Mouse (Mus musculus) mature B cell (primary cell): ENCODE measurements around the gene Mybpc3.

Experiments used
- in situ Hi-C: fragments of 300-500 bp; cut with MboI; formaldehyde crosslinking; loops from 2 replicates; pipeline ENCODE4 v1.14.3; 2019

Gene Mybpc3

GRCm38 (mm10) chr2:91117585-91118275 lies at the start of gene Mybpc3:
Mybpc3 (plus strand) TSS chr2:91118144.
- in situ Hi-C loops, result no loop called here

- in situ Hi-C loops, result no loop called here
Observed at GRCm38 (mm10) chr2:91068162-91068871, 49.6 kb upstream of the Mybpc3 start.

- in situ Hi-C loops, result no loop called here
Observed at GRCm38 (mm10) chr2:91068872-91069165, 49.1 kb upstream of the Mybpc3 start.

- in situ Hi-C loops, result no loop called here
Observed at GRCm38 (mm10) chr2:91069306-91070000, 48.5 kb upstream of the Mybpc3 start.

- in situ Hi-C loops, result loop anchor here (5.0 kb wide), 1 partner anchor 37 kb away; no protein-coding TSS in a partner anchor
Observed at GRCm38 (mm10) chr2:91070076-91070800, 47.7 kb upstream of the Mybpc3 start, which contains the start of gene Slc39a13. Slc39a13 (minus strand) TSS chr2:91070417.

- in situ Hi-C loops, result loop anchor here (5.0 kb wide), 1 partner anchor 36 kb away; no protein-coding TSS in a partner anchor
Observed at GRCm38 (mm10) chr2:91071059-91071458, 46.9 kb upstream of the Mybpc3 start.

GRCm38 (mm10) chr2:91072092-91072491 lies 45.9 kb upstream of the Mybpc3 start:
- in situ Hi-C loops, result loop anchor here (5.0 kb wide), 1 partner anchor 35 kb away; no protein-coding TSS in a partner anchor

- in situ Hi-C loops, result no loop called here
Observed at GRCm38 (mm10) chr2:91077957-91078313, 40.0 kb upstream of the Mybpc3 start.

- in situ Hi-C loops, result no loop called here
Observed at GRCm38 (mm10) chr2:91078314-91079025, 39.5 kb upstream of the Mybpc3 start.

- in situ Hi-C loops, result no loop called here
Observed at GRCm38 (mm10) chr2:91079026-91079384, 38.9 kb upstream of the Mybpc3 start.

- in situ Hi-C loops, result no loop called here
Observed at GRCm38 (mm10) chr2:91080784-91081513, 37.0 kb upstream of the Mybpc3 start.

- in situ Hi-C loops, result no loop called here
Observed at GRCm38 (mm10) chr2:91081775-91082695, 35.9 kb upstream of the Mybpc3 start, which contains the start of gene Spi1. Spi1 (plus strand) TSS chr2:91082390.

GRCm38 (mm10) chr2:91082844-91083243 lies 35.1 kb upstream of the Mybpc3 start:
- in situ Hi-C loops, result no loop called here

- in situ Hi-C loops, result no loop called here
Observed at GRCm38 (mm10) chr2:91083366-91083940, 34.5 kb upstream of the Mybpc3 start.

GRCm38 (mm10) chr2:91084179-91084820 lies 33.6 kb upstream of the Mybpc3 start:
- in situ Hi-C loops, result no loop called here

- in situ Hi-C loops, result no loop called here
Observed at GRCm38 (mm10) chr2:91085494-91086391, 32.2 kb upstream of the Mybpc3 start.

- in situ Hi-C loops, result no loop called here
Observed at GRCm38 (mm10) chr2:91086392-91087237, 31.3 kb upstream of the Mybpc3 start.
